Mouse (Mus musculus) mouse embryonic stem cell (cell line): ENCODE measurements around the gene Slc41a2.

ENCODE experiments used
- in situ Hi-C, 2 experiments: fragments of 300-500 bp; cut with MboI; formaldehyde crosslinking; loops; 1 replicate in 1 of 2; 3 replicates in 1 of 2; pipeline ENCODE4 v1.14.3; 2019 to 2020; ENCODE audit warnings: low sequenced_read_pairs in 2 of 2, low pct_unique_long_range_greater_than_20kb in 1 of 2, mixed read lengths in 1 of 2; ENCODE audit not compliant: unreplicated experiment in 1 of 2

The Slc41a2 gene

DNA sequence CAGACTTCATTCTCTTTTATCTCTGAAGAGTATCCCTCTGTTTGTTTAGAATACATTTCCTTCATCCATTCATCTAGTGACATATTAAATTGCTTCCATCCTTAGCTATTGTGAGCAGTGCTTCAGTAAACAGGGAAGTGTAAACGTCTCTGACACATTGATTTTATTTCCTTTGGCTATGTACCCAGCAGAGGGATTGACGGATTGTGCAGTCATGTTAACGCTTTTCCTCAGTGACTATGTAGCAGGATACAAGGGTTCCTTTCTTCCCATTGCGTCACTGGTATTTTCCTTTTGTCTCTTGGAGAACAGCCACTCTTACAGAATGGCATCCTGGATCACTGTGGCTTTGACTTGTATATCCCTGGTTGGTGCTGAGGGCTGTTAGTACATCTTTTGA lies 76.4 kb downstream of the Slc41a2 start:
- in situ Hi-C loops, result no loop called here

DNA sequence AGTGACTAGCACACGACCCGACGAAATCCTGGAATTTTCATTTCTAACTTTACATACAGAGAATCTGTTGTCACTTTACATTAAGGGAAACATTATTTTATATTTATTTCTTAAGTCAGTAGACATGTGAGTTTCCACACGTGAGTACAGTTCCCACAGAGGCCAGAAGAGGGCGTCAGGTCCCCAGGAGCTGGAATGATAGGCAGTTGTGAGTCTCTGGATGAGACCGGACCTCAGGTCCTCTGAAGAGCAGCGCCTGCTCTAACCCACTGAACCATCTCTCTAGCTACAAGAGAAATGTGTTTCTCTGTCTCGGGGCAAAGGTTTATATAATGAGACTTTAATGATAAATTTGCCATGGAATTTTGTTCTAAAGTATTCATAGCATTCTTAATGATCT lies 86.3 kb downstream of the Slc41a2 start:
- in situ Hi-C loops, result no loop called here

DNA sequence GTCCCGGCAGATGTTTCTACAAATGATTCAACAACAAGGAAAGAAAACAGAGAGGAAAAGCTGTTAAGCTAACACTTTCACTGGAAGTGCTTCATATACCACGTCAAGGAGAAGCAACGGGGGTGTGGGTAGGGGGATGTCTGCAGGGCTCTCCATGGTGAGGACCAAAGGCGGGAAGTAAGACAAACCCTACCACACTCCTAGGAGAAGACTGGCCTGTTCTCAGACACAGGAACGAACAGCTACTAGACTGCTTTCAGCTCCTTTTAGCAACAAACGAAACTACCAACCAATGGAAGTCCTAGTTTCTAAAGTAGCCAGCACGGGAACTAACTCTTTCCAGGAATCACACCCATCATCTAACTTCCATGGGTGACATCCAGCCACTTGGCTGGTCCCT lies 89.6 kb downstream of the Slc41a2 start:
- in situ Hi-C loops, result no loop called here

DNA sequence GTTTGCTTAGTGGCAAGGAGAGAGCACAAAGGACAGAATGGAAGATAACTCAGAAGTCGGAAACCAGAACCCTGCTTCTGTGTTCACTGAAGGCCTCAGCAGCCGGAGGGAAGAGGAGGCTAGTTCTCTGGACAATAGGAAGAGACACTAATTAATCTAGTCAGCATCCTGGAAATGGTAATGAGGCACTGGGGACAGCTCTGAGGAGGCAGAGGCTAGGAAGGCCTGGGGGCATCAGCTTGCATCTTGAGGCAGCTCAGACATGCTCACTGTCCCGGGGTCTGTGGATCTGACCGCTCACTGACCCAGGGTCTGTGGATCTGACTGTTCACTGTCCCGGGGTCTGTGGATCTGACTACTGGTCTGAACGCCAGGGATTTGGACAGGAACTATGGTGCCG lies 92.0 kb downstream of the Slc41a2 start:
- in situ Hi-C loops, result no loop called here

DNA sequence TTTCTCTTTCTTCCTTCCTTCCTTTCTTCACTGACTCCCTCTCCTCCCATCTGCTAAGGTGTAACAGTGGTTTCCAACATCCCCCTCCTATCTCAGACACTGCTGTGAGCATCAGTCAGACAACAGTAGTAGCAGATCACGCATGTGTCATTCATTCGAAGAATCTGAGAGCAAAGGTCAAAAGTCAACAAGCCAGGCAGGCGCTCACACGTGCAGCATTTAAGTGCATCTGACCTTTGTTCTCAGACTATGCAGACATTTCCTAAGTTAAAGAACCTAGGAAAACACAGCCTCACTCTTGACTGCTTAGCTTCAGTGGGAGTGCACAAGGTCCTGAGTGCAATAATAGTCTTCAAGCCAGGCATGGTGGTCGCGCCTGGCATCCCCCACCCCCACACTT lies 93.6 kb downstream of the Slc41a2 start:
- in situ Hi-C loops, result no loop called here

DNA sequence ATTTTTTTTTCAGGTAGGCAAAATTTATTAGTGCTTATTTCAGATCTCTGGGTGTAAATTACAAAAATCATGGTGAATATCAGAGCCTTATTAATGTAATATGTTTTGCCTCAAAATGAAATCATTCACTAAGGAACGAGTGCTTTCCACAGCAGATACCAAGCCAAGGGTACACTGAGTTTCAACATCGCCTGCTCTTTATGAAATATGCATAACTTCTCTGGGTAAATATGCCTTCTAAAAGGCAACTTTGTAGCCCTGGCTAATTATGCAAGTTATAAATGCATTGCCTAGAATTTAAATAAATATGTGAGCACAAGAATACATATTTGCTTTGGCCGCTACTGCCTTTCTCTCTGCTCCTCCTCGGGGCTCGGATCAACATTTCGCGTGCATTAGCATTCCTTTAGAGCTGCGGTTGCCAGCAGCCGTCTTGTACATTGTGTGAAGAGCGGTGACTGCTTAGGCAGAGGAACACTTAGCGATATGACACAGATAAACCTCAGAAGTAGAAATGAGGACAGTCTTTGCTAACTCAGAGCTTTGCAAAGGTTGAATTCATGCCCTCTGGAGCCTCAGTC lies 95.5 kb downstream of the Slc41a2 start:
- in situ Hi-C loops, result no loop called here

DNA sequence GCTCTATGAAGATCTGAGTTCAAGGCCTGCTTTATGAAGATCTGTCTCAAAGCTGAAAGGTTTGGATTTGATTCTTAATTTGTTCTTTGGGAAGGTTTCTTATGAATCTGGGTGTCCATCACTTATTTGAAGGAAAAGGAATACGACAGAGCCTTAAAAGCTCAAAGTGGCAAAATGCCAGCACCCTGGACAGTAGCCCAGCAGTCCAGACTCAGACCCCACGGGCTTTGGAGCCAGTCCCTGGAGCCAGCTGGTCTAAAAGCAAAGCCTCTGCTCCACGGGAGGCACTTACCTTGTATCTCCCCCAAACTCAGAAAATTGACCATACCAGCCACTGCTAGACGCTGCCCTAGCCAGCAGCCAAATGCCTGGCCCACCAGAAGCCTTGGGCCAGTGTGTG lies 103.3 kb downstream of the Slc41a2 start:
- in situ Hi-C loops, result loop anchor here (10.0 kb wide), 2 partner anchors 260 to 270 kb away; no protein-coding TSS in a partner anchor

DNA sequence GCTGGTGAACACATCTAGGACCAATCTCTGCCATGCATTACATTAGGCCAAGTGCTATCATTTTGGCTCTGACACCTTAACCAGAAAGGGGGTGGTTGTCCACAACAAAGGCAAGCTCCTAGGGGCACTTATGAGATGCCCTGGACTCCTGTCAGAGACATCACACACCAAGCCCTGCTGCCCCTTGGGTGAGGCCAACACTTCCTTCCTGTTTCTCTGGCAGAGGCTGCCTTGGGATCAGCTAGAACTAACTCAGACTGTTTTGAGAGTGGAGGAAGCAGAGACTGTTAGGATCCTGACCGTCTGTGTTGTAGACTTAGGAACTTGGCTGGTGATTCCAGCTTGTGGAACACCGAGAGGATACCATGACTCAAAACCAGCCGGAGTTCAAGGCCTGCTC lies 103.7 kb downstream of the Slc41a2 start:
- in situ Hi-C loops, result loop anchor here (10.0 kb wide), 2 partner anchors 261 to 271 kb away; no protein-coding TSS in a partner anchor

DNA sequence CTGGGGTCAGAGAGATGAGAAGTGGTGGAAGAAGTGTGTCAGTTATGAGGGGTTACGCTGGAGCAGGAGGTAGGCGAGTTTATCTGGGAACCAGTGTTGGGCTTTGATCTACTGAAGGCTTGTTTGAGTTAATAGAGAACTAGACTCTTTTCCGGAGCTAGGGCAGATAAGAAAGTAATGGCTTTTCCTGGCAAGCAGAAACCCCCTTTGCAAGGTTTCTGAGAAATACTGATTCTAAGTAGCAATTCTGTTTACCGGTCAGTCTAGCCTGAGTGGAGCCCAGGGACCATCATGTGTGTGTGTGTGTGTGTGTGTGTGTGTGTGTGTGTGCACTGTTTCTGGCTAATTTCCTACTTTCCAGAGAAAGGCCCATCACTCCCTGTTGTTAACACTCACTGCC lies 109.1 kb downstream of the Slc41a2 start:
- in situ Hi-C loops, result no loop called here

DNA sequence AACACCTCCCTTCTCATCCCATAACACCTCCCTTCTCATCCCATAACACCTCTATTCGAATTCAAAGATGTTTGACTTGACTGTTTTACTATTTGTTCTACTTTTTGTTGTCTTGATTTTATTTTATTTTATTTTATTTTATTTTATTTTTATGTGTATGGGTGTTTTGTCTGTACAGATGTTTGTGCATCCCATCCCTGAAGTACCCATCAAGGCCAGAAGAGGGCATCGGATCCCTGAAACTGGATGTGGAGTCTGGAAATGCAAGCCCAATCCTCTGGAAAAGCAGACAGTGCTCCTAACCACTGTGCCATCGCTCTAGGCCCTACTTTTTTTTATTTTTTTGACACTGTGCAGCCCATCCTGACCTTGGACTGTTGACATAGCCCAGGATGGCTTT lies 112.7 kb downstream of the Slc41a2 start:
- in situ Hi-C loops, result loop anchor here in 1 of 2 experiments (25.0 kb wide), 1 partner anchor 313 kb away; no protein-coding TSS in a partner anchor

DNA sequence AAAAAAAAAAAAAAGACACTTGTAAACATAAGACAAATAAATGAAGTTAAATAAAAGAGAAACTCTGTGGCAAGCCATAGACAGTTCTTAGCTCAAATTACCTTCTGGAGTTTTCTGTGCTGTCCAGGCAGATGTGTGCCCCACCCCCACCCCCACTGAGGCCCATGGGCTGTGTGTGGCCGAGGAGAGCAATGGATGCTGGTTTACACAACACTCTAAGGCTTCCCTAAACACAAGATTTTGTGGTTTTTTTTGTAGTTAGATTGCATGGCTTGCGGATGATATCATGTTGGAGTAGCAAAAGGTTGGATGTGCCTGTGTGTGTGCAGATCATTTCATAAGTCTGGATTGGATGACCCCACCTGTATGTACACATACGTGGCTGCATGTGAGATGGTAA lies 116.8 kb downstream of the Slc41a2 start:
- in situ Hi-C loops, result loop anchor here in 1 of 2 experiments (25.0 kb wide), 1 partner anchor 309 kb away; no protein-coding TSS in a partner anchor

DNA sequence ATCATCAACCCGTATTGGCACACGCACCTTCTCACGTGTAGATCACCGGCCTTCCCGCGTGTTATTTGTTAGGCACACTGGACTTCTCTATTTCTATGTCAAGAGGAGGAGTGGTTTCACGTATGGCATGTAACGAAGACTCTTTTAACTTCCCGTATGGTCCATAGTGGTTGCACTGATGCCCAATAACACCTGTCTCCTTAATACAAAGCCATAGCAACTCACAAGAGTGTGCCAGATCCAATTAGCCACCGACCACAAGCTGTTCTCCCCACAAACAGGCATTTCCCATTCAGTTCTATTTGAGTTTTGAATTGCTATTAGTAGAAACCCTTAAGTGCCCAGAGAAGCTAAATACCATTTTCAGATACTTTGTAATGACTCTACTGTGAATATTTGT lies 117.5 kb downstream of the Slc41a2 start:
- in situ Hi-C loops, result loop anchor here in 1 of 2 experiments (25.0 kb wide), 1 partner anchor 308 kb away; no protein-coding TSS in a partner anchor

DNA sequence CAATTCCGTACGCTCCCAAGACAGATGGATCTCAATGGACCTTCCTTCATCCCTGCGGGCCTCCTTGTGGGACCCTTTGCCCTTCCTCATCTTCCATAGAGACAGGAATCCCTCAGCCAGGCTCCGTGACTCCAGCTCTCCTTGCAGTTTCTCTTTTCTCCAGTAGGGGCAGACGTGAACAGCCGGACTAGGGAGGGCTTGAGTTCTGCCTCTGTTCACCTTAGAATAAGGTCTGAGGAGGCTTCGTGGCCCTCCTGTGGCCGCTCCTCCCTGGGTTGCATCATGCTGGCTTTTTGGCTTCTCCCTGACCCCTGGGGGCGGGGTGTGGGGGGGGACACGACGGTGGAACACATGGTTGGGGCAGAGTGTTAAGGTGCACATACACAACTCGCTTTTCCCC lies 118.0 kb downstream of the Slc41a2 start:
- in situ Hi-C loops, result loop anchor here in 1 of 2 experiments (25.0 kb wide), 1 partner anchor 307 kb away; no protein-coding TSS in a partner anchor

DNA sequence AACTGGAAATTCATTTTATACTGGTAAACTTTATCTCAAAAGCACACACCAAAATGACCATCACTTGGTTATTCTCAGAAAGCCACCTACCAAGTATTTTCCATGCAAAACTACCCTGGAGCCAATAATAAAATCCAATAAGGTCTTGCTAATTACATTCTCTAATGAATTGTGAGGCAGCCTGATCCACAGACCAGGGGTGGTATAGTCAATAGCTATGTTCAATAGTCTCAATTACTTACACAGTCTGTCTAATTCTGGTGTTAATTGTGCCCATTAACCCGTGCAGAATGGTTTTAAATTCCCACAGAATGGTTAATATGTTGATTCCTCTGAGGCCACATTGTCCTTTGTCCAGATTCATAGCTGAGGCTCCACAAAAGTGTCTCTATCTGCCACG lies 118.9 kb downstream of the Slc41a2 start:
- in situ Hi-C loops, result loop anchor here in 1 of 2 experiments (25.0 kb wide), 1 partner anchor 306 kb away; no protein-coding TSS in a partner anchor

DNA sequence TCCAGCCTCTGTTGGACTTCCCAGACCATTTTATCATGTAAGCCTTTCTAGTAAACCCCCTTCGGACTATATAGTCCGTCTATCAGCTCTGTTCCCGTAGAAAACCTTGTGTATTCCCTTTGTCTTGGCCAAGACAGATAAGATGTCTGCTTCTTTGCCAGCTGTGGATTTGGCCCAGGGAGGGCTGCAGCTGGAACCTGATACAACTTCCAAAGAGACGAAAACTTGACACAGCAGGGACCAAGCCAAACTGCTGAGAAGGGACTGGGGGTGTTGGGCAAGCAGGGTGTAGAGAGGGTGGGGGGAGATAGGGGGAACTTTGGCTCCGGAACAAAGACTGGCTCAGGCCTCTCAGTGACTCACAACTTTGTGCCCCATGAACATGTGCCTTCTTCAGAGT lies 120.4 kb downstream of the Slc41a2 start:
- in situ Hi-C loops, result loop anchor here in 1 of 2 experiments (25.0 kb wide), 1 partner anchor 305 kb away; no protein-coding TSS in a partner anchor

DNA sequence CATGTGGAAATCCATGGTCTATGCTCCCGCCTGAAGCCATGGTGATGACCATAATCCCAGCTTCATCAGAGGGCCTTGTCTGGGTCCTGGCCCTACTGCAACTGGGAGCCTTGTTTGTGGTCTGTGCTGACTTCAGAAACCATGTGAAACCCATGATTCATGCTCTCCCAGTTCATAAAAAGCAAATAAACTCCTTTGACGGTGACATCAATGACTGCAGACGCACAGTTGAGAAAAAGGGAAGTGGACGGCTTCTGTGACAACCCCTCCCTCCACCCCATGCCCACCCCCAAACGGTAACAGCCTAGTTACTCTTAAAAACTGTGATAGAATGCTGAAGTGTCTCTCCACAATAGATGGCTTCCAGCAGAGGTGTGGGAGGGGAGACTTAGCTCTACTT lies 122.1 kb downstream of the Slc41a2 start:
- in situ Hi-C loops, result loop anchor here in 1 of 2 experiments (25.0 kb wide), 1 partner anchor 303 kb away; no protein-coding TSS in a partner anchor

DNA sequence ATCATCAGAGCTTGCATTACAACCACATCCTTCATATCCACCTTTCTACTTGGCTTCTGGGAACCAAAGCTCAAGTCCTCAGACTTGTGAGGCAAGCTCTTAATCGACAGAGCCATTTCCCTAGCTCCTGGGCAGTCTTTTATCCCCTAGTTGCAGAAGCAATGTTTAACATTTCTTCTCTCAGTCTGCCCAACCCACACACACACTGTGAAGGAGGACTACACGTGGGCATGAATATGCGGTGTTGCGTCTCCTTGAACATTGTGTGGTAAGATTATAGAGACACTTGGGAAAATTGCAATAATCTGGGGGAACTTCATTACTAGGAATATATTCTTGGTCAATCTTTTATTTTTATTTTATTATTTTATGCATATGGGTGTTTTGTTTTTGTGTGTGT lies 125.1 kb downstream of the Slc41a2 start:
- in situ Hi-C loops, result loop anchor here in 1 of 2 experiments (25.0 kb wide), 1 partner anchor 300 kb away; no protein-coding TSS in a partner anchor

DNA sequence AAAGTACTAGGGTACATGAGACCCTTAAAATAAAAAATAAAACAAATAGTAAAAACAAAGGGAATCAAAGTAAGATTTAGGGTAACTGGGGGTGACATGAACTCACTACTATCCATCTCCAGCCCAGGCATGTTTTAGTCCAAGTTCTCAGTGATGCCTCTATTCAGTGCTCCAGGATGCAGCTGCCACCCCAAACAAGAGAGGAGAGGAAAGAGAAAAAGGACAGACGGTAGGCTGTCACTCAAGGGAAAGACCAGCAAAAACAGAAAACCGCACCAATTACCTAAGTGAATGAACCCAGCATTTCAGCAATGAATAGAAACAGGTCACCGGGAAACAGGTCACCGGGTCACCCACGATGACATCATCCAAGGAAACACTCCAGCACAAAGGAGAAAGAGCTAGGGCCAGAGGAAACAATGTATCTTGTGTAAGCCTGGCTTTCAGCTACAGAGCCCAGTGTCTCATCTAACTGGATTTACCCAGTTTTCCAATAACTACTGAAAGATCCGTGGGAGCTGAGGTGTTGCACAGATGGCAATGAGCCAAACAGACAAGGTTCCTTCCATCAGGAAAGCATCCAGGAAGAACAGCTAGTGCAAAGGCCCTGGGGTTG lies 126.6 kb downstream of the Slc41a2 start:
- in situ Hi-C loops, result loop anchor here in 1 of 2 experiments (25.0 kb wide), 1 partner anchor 299 kb away; no protein-coding TSS in a partner anchor

DNA sequence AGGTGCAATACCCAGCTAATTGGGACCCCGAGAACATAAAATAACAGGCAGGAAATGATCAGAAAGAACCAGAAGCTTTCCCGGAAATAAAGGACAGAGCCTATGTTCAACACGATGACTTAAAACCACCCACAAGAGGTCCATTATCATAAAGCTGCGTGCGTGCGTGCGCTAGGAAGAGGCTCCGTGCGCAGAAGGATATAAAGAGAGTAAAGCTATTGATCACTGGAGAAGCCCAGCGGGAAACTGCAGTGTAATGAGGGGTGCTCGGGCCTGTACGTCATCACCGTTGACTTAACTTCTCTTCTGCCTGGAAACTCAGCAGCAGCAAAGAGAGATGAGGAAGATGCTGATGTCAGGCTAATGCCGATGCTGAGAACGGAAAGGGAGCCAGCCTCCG lies 127.6 kb downstream of the Slc41a2 start:
- in situ Hi-C loops, result loop anchor here in 1 of 2 experiments (25.0 kb wide), 1 partner anchor 298 kb away; no protein-coding TSS in a partner anchor
